Mouse (Mus musculus) megakaryocyte, embryonic 14.5 days (primary cell): ENCODE measurements around the gene Rarg.

ENCODE experiments used
- FLI1 ChIP-seq: IDR thresholded peaks from 2 replicates; pipeline ENCODE4 v1.6.1; 2012; ENCODE audit warnings: low read length, inconsistent platforms, mixed read lengths
- GATA1 ChIP-seq: IDR thresholded peaks from 3 replicates; pipeline ENCODE4 v1.6.1; 2012; ENCODE audit warnings: mixed read lengths, low read length, inconsistent platforms, borderline replicate concordance

GRCm38 (mm10) chr15:102262582-102262981 is 5.3 kb upstream of the Rarg start:
- TF ChIP-seq GATA1 (no peak), FLI1 (no peak)
